Comparison of ENCODE assay signal across 13 mouse cellular contexts in genomic region chr2:152050316-152050715, GRCm38 (mm10). TPM values are rescaled to one million over a fixed set of nuclear protein-coding genes. Genes with fewer than 3 reads are reported as not detected.
DNase-seq lines count a peak whose midpoint lies in the region; ATAC-seq lines count a peak whose summit lies in the region.
"Had no signal": no experiment of that assay in that cellular context is flagged by ENCODE, and none has a peak within 500 bp of the region (broad histone marks: within the 10 kb centered on the region; RNA-seq: fewer than 3 reads in every experiment).

No protein-coding gene starts in this region.

- peak overlapping the region; percentile 85 for H3K27ac ChIP-seq in forebrain, embryonic 11.5 days (ENCODE audit: low read depth, low read length)
- H3K27ac ChIP-seq in hindbrain, embryonic 16.5 days (ENCODE audit: low read depth, low read length), result peak overlapping the region; percentile 35
- H3K27ac ChIP-seq in neural tube, embryonic 13.5 days (replicated peaks), result peak overlapping the region; percentile 97

- ATAC-seq in forebrain, embryonic 11.5 days (replicated peaks; ENCODE audit: low FRiP score), result peak; percentile 60
- ATAC-seq in hindbrain, embryonic 16.5 days, result peak; percentile 53
- peak; percentile 33 for ATAC-seq in neural tube, embryonic 13.5 days (ENCODE audit: low read depth)
- ATAC-seq: lung, postnatal 0 days had no signal

- H3K9ac ChIP-seq in forebrain, embryonic 11.5 days (ENCODE audit: low read length), result peak overlapping the region; percentile 76
- 0 out of 2 replicates have a peak overlapping the region, but pooled peaks have one; percentile 2 for H3K9ac ChIP-seq in hindbrain, embryonic 16.5 days (ENCODE audit: low read depth, low read length)
- peak overlapping the region; percentile 80 for H3K9ac ChIP-seq in neural tube, embryonic 13.5 days

- H3K27me3 ChIP-seq in forebrain, embryonic 11.5 days (ENCODE audit: control insufficient read depth, insufficient read depth, low read length), result peaks cover 12% of the 10 kb centered on the region
- no peaks in the 10 kb centered on the region for H3K27me3 ChIP-seq in hindbrain, embryonic 16.5 days (replicated peaks; ENCODE audit: control insufficient read depth, insufficient read depth, low read length)
- peaks cover 29% of the 10 kb centered on the region for H3K27me3 ChIP-seq in neural tube, embryonic 13.5 days

- H3K36me3 ChIP-seq in forebrain, embryonic 11.5 days (ENCODE audit: control insufficient read depth, insufficient read depth, low read length), result no peaks in the 10 kb centered on the region
- H3K36me3 ChIP-seq in hindbrain, embryonic 16.5 days (ENCODE audit: control insufficient read depth, insufficient read depth, low read length), result no peaks in the 10 kb centered on the region
- no peaks in the 10 kb centered on the region for H3K36me3 ChIP-seq in neural tube, embryonic 13.5 days

- no peaks in the 10 kb centered on the region for H3K9me3 ChIP-seq in forebrain, embryonic 11.5 days (ENCODE audit: control insufficient read depth, low read length)
- H3K9me3 ChIP-seq in hindbrain, embryonic 16.5 days (ENCODE audit: control insufficient read depth, low read length), result no peaks in the 10 kb centered on the region
- 0 out of 2 replicates have a peak, but pooled peaks cover 3% of the 10 kb centered on the region for H3K9me3 ChIP-seq in neural tube, embryonic 13.5 days

- 2% methylated on average over 7 of the region's 7 CpGs for whole genome bisulfite sequencing in forebrain, embryonic 11.5 days
- 6% methylated on average over 7 of the region's 7 CpGs for WGBS in hindbrain, embryonic 16.5 days
- WGBS in neural tube, embryonic 13.5 days, result 1% methylated on average over 7 of the region's 7 CpGs

- peak overlapping the region; percentile 97 for H3K4me2 ChIP-seq in forebrain, embryonic 11.5 days (ENCODE audit: low read depth, low read length, severe bottlenecking)
- peak overlapping the region; percentile 24 for H3K4me2 ChIP-seq in hindbrain, embryonic 16.5 days (ENCODE audit: low read length)
- H3K4me2 ChIP-seq in neural tube, embryonic 13.5 days, result peak overlapping the region; percentile 83

- DNase-seq in embryo, embryonic 10 days (ENCODE audit: low spot score), result peak; percentile 37
- DNase-seq in embryo, embryonic 9.5 days (ENCODE audit: extremely low spot score), result no peak
- no peak for DNase-seq in forebrain, embryonic 11.5 days (ENCODE audit: low spot score)
- no peak for DNase-seq in testis, postnatal 14 days (ENCODE audit: low spot score)
- DNase-seq in adrenal gland, postnatal 14 days, result no peak
- DNase-seq in kidney, postnatal 36 days, result no peak
- DNase-seq: cerebellum, postnatal 25 days; kidney, adult 18-20 months had no signal

- no peak overlapping the region; the same call in 1 of the 2 replicates for H3K4me3 ChIP-seq in forebrain, embryonic 11.5 days (ENCODE audit: low read depth, low read length)
- H3K4me3 ChIP-seq in hindbrain, embryonic 16.5 days (ENCODE audit: low read length), result no peak overlapping the region
- H3K4me3 ChIP-seq in neural tube, embryonic 13.5 days, result peak overlapping the region; percentile 45

- peaks cover 38% of the 10 kb centered on the region for H3K4me1 ChIP-seq in forebrain, embryonic 11.5 days (replicated peaks; ENCODE audit: control insufficient read depth, insufficient read depth, low read length)
- peaks cover 40% of the 10 kb centered on the region for H3K4me1 ChIP-seq in hindbrain, embryonic 16.5 days (ENCODE audit: control insufficient read depth, insufficient read depth, low read depth, low read length)
- peaks cover 60% of the 10 kb centered on the region for H3K4me1 ChIP-seq in neural tube, embryonic 13.5 days (replicated peaks)

RNA-seq across cellular contexts. Expression of gene Scrt2, which starts 31.0 kb away (rescaled TPM):
- 10.0 and 11.3 TPM in 2 replicates for polyA plus RNA-seq in forebrain, embryonic 11.5 days (2014; fragmentation: Nextera tagmentation; extraction: Ambion mirVana)
- 7.6 and 8.0 TPM in 2 replicates for polyA plus RNA-seq in hindbrain, embryonic 16.5 days (2015; fragmentation: Nextera tagmentation; extraction: Ambion mirVana)
- 30.0 and 30.2 TPM in 2 replicates for polyA plus RNA-seq in neural tube, embryonic 13.5 days (2015; fragmentation: Nextera tagmentation; extraction: Ambion mirVana)
- total RNA-seq in adrenal gland, postnatal 14 days (2021), result 0.30 and 0.33 TPM in 2 replicates
- total RNA-seq: neutrophil, adult 5-6 weeks had no signal
- polyA plus RNA-seq: lung, postnatal 0 days; thymus, postnatal 0 days had no signal

RNA-seq across cellular contexts. Expression of gene Slc52a3, which starts 54.0 kb away (rescaled TPM):
- 1.0 and 1.4 TPM in 2 replicates for polyA plus RNA-seq in forebrain, embryonic 11.5 days (2014; fragmentation: Nextera tagmentation; extraction: Ambion mirVana)
- polyA plus RNA-seq in hindbrain, embryonic 16.5 days (2015; fragmentation: Nextera tagmentation; extraction: Ambion mirVana), result 1.8 and 2.3 TPM in 2 replicates
- polyA plus RNA-seq in neural tube, embryonic 13.5 days (2015; fragmentation: Nextera tagmentation; extraction: Ambion mirVana), result 0.99 and 1.1 TPM in 2 replicates
- 1.6 and 2.4 TPM in 2 replicates for total RNA-seq in adrenal gland, postnatal 14 days (2021)

RNA-seq across cellular contexts. Expression of gene Srxn1, which starts 55.0 kb away (rescaled TPM):
- polyA plus RNA-seq in forebrain, embryonic 11.5 days (2014; fragmentation: Nextera tagmentation; extraction: Ambion mirVana), result 14.3 and 15.0 TPM in 2 replicates
- polyA plus RNA-seq in hindbrain, embryonic 16.5 days (2015; fragmentation: Nextera tagmentation; extraction: Ambion mirVana), result 28.6 and 32.1 TPM in 2 replicates
- 19.0 TPM in 2 replicates for polyA plus RNA-seq in neural tube, embryonic 13.5 days (2015; fragmentation: Nextera tagmentation; extraction: Ambion mirVana)
- 267 and 289 TPM in 2 replicates for total RNA-seq in adrenal gland, postnatal 14 days (2021)

Comparison
In these comparisons a context has a peak if more than half of its experiments do, and no peak if none do; other contexts are left out.
1. H3K27ac ChIP-seq: peak in every context shown above with its lines; median percentile 97 in neural tube, embryonic 13.5 days; 85 in forebrain, embryonic 11.5 days; 35 in hindbrain, embryonic 16.5 days.
2. H3K4me2 ChIP-seq: peak in every context shown above with its lines; median percentile 97 in forebrain, embryonic 11.5 days; 83 in neural tube, embryonic 13.5 days; 24 in hindbrain, embryonic 16.5 days.
3. H3K9ac ChIP-seq: peak in every context shown above with its lines; median percentile 80 in neural tube, embryonic 13.5 days; 76 in forebrain, embryonic 11.5 days; 2 in hindbrain, embryonic 16.5 days.